Mouse (Mus musculus): ENCODE measurements around the gene Znrf4.
A peak's percentile ranks its signal among the peaks of the same experiment; 100 is the strongest.

Znrf4 gene

DNA sequence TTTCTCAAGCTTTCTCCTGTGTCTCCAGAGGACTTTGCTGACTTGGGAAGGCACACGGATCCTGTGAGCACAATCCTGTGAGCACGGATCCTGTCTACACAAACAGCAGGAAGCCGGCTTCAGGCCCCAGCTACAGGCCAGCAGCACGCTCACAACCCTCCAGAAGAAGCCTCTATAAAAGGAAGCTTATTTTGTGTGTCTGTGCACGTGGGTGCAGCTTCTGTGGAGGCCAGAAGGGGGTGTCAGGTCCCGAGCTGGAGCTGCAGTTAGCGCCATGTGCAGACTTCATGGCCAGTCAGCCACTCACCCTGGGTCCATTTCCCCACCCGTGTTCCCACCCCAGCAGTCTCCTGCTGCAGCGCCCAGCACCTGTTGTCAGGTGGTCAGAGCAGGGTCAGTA lies 43.9 kb downstream of the Znrf4 start:
- DNase-seq (ENCODE audit: low spot score in 2 of 2): no peak

DNA sequence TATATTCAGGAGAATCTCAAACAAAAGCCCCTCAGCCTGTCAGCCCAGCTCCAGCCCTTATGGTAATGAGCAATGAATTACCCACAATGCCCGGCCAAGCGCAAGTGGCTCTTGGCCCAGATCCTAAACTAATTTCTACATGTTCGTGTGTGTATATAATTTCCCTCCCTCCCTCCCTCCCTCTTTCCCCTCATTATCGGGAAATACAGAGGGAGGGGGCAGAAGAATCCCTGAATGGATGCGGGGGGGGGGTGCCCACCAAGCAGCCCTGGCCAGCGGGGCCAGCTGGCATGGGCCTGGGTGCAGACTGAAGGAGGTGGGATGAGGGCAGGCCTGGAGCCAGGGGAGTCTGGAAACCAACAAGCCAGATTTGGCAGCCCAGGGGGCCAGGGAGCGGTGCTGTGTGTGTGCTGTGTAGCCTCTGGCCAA lies 44.8 kb downstream of the Znrf4 start:
- DNase-seq (ENCODE audit: low spot score in 2 of 2): peak; percentile 69

DNA sequence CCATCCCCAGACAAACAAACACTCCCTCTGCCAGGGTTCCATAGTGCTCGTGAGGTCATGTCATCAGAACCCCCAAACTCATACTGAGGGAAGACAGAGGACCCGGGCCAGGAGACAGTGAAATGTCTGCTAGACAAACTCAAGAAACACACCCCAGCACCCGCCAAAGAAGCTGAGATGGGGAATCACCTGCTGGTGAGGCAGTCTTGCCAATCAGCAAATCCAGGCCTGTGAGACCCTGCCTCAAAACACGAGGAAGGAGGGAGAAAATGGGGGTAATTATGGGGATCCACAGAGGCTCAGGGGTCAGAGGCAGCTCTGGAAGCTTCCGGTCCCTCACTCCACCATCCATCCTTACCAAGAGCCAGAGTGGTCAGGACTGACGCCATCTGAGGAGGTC lies 45.5 kb downstream of the Znrf4 start:
- no peak for DNase-seq (ENCODE audit: low spot score in 2 of 2)

DNA sequence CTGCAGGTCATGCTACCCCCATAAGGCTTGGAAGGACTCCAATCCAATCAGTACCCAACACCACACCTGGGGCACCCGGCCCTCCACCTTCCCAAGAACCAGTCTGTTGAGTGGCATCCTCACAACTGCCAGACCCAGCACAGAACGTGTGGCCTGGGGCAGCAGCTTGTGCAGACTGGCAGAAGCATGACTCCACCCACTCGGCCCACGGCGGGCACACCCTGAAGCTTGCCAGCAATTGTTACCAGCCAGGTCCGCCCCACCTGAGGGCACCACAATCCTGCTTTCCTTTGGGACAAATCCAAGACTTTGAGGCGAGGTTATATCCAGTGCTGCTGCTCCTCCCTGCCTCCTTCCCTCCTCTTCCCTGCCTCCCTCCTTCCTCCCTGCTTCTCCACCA lies 47.4 kb downstream of the Znrf4 start:
- DNase-seq (ENCODE audit: low spot score in 2 of 2): no peak

DNA sequence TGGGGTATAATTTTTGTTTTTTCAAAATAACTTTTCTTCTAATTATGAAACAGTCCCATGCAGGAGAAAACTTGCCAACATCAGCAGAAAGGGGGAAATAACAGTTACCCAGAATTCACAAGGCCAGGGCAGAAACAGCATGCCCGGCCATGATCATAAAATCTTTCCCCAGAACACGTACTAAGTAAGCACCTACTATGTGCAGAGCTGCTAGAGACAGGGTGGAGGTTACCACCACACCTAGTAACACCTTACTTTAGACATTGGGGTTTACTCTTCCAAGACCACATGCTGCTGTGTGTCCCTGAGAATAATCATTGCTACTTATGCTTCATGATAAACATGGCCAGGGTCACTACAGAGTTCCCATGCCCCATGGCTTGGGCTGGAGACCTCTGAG lies 47.9 kb downstream of the Znrf4 start:
- no peak for DNase-seq (ENCODE audit: low spot score in 2 of 2)

DNA sequence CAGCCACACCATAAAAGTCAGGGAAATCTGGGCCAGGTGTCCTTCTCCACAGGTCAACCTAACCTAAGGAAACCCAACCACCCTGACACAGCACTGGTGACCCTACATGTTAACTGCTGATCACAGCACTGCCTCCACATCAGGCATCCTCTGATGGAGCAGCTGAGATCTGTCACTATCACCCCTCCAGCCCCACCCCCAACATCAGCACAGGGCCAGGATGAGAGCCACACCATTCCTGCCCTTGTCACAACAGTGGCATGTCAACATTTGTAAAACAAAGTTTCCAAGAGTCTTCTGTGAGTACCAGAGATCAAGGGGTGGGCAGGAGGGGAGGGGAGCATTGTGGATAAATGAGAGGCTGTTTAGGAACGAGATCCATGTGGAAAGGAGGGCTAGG lies 48.7 kb downstream of the Znrf4 start:
- DNase-seq (ENCODE audit: low spot score in 2 of 2): no peak

DNA sequence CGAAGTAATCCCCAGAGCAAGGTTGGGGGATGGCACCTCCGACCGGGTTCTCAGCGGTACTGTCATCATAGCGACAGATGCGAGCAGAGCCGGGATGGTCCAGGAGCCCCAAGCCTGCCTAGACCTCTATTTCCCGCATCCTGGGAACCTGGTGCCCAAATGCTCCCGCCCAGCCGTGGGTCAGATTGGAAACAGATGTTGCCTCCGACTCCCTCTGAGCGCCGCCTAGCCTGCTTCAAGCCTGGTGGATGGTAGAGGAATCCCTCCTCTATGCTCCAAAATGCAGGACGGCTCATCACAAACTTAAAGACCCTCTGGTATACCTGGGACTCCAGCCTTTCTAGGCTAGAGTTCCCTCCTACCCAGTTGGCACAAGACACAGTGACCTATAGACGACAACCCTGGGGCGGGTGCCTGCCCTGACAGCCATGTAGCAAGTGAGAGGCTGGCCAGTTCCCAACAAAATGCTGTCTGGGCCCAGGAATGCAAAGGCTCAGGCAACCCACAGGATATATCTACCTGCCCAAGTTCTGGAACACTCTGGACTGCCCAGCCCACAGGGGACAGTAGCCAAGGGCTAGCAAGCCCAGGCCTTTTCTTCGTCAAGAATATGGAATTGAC lies 49.3 kb downstream of the Znrf4 start:
- DNase-seq (ENCODE audit: low spot score in 2 of 2): no peak

DNA sequence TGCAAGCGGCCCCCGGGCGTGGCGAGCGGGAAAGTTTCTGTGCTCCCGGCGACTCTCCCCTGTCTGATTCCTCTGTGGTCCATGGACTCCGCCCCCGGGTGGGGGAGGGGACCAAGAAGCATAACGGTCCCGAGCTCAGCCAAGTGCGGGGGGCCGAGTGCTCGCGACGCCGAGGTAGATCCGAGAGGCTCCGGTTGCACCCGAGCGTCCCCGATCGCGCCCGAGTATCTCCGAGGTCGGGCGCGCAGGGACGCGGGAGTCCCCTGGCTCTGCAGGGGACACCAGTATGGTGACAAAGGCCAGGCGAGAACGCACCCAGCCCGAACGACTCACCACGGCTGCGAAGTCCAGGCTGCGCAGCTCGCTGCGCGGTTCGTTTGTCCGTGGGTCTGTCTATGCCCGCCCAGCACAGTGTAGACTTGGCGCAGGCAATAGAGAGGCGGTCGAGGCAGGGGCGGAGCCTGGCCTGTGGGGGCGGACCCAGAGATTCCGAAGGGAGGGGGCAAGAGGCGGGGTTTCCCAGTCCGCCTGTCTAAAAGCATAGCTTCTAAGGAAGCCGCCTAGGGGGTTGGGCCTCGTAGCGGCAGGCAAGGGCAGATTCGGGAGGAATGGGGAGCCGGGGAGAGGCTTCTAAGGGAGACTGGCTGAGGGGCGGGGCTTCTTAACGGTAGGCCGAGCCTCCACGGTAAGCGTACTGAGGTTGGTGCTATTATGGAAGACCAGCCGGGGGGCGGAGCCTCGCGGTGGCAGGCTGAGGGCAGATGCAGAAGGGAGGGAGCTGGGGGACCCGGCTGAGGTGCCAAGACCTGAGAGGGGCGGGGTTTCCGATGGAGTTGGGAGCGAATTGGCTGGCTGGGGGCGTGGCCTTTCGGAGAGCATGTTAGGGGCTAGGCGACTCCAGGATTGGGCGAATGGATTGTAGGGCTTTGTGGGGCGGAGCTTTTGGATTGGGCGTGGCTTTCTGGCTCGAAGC lies 50.2 kb downstream of the Znrf4 start:
- DNase-seq (ENCODE audit: low spot score in 2 of 2): peak; percentile 98
